In genomic region chr13:88534796-88535195, GRCm38 (mm10) we compare ENCODE assay signal across 17 mouse cellular contexts.
"Had no signal": no experiment of that assay in that cellular context is flagged by ENCODE, and none has a peak within 500 bp of the region (broad histone marks: within the 10 kb centered on the region; RNA-seq: fewer than 3 reads in every experiment).

No protein-coding gene starts in this region.

- H3K4me1 ChIP-seq: limb, embryonic 10.5 days; liver, embryonic 15.5 days; midbrain, embryonic 10.5 days; midbrain, embryonic 15.5 days; neural tube, embryonic 13.5 days; stomach, embryonic 15.5 days had no signal

- DNase-seq: kidney, adult 8-10 months; kidney, postnatal 25 days; layer of hippocampus, adult 9-11 months; lung, adult 2 months; lung, postnatal 36 days; right cerebral cortex, postnatal 14 days; thymus, adult 2 months; thymus, postnatal 36 days had no signal

- H3K36me3 ChIP-seq: limb, embryonic 10.5 days; liver, embryonic 15.5 days; midbrain, embryonic 10.5 days; midbrain, embryonic 15.5 days; neural tube, embryonic 13.5 days; stomach, embryonic 15.5 days had no signal

- H3K9ac ChIP-seq: liver, embryonic 15.5 days; midbrain, embryonic 15.5 days; neural tube, embryonic 13.5 days; stomach, embryonic 15.5 days had no signal

- H3K27me3 ChIP-seq: liver, embryonic 15.5 days; midbrain, embryonic 15.5 days; neural tube, embryonic 13.5 days; stomach, embryonic 15.5 days had no signal

- H3K4me3 ChIP-seq: left cerebral cortex, adult 2 months; limb, embryonic 10.5 days; liver, embryonic 15.5 days; midbrain, embryonic 10.5 days; midbrain, embryonic 15.5 days; neural tube, embryonic 13.5 days; stomach, embryonic 15.5 days had no signal

- ATAC-seq: lung, postnatal 0 days; midbrain, embryonic 15.5 days had no signal

- H3K9me3 ChIP-seq: limb, embryonic 10.5 days; liver, embryonic 15.5 days; midbrain, embryonic 15.5 days; neural tube, embryonic 13.5 days; stomach, embryonic 15.5 days had no signal

- H3K27ac ChIP-seq: left cerebral cortex, adult 2 months; limb, embryonic 10.5 days; liver, embryonic 15.5 days; midbrain, embryonic 10.5 days; midbrain, embryonic 15.5 days; neural tube, embryonic 13.5 days; stomach, embryonic 15.5 days had no signal

- H3K4me2 ChIP-seq: liver, embryonic 11.5 days; liver, embryonic 15.5 days; midbrain, embryonic 15.5 days; neural tube, embryonic 13.5 days; stomach, embryonic 15.5 days had no signal
